Mouse (Mus musculus): ENCODE data around the gene Wdr91.

GRCm38 (mm10) chr6:34903441-34903840, 7.2 kb downstream of the Wdr91 start:
- TF ChIP-seq CTCF (IDR thresholded peaks at IDR 0.05; ENCODE audit: borderline replicate concordance, control insufficient read depth, extremely low read depth, insufficient read depth, low read length, poor library complexity) (no peak), POLR2A (IDR thresholded peaks at IDR 0.05; ENCODE audit: control insufficient read depth, extremely low read depth, insufficient read depth, low read length, poor library complexity) (no peak)

All from thymus, adult 2 months (tissue).